Mouse (Mus musculus): ENCODE results near the gene 2410004B18Rik.

DNA sequence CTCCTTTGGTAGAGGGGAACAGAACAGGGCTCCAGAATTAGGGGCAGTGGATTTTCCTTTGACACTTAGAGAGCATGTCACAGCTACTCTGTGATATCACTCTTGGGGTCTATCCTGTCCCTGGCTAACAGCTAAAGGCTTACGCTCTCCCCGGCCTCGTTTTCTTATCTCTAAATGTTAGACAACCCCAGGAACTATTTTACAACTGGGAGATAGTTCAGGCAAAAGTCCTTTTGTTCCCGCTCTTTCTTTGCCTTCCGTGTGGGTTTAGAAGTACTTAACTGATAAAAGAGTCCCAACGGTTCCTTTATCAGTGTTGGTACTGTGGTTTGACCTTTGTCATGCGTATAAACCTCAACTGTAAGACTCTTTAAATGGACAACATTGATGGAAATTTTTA lies 15.1 kb downstream of the 2410004B18Rik start:
- TF ChIP-seq HCFC1 (IDR thresholded peaks at IDR 0.05; ENCODE audit: borderline replicate concordance, insufficient read depth, low read length) (no peak), MAFK (IDR thresholded peaks at IDR 0.05; ENCODE audit: insufficient read depth, low read depth, low read length) (no peak), CHD2 (IDR thresholded peaks at IDR 0.05; ENCODE audit: low read depth, low read length) (no peak)

All from ES-E14 (cell line).